Mouse (Mus musculus) G1E (cell line): Measurements from ENCODE around the gene Astn2. TPM values are rescaled to one million over a fixed set of nuclear protein-coding genes. Genes with fewer than 3 reads are reported as not detected.

Experiments
- ATAC-seq: 2 replicates; pipeline ENCODE4 v1.8.0; 2016; ENCODE audit warnings: mild to moderate bottlenecking; ENCODE audit not compliant: insufficient number of reproducible peaks, poor library complexity, low FRiP score, severe bottlenecking; ENCODE audit errors: extremely low read depth
- DNase-seq: peaks from one replicate; pipeline ENCODE4 v3.0.0; 2012; ENCODE audit warnings: low spot score
- H3K27me3 ChIP-seq: 2 replicates; pipeline ENCODE4 v1.6.1; 2012; ENCODE audit warnings: mild to moderate bottlenecking, low read length, inconsistent platforms; ENCODE audit not compliant: insufficient read depth
- H3K36me3 ChIP-seq: replicated peaks from 2 replicates; pipeline ENCODE3; 2012; ENCODE audit warnings: mild to moderate bottlenecking, inconsistent platforms
- H3K4me1 ChIP-seq: 2 replicates; pipeline ENCODE4 v1.6.1; 2012; ENCODE audit warnings: low read depth, low read length, inconsistent platforms, mixed read lengths; ENCODE audit not compliant: insufficient read depth
- H3K4me3 ChIP-seq: 2 replicates; pipeline ENCODE4 v1.5.1; 2012; ENCODE audit warnings: low read depth, mild to moderate bottlenecking, inconsistent platforms, low read length, moderate library complexity, mixed read lengths
- H3K9me3 ChIP-seq: replicated peaks from 2 replicates; pipeline ENCODE4 v1.6.1; 2012; ENCODE audit warnings: inconsistent platforms
- CTCF ChIP-seq: IDR thresholded peaks from 2 replicates; pipeline ENCODE4 v1.5.1; 2012; ENCODE audit warnings: low read depth, low read length, inconsistent platforms, mixed read lengths
- GATA1 ChIP-seq: IDR thresholded peaks from 2 replicates; pipeline ENCODE4 v1.6.1; 2012; ENCODE audit warnings: borderline replicate concordance, low read length, inconsistent platforms, mixed read lengths
- GATA2 ChIP-seq: IDR thresholded peaks from 2 replicates; pipeline ENCODE4 v1.6.1; 2012; ENCODE audit warnings: low read depth, low read length, inconsistent platforms, borderline replicate concordance
- POLR2AphosphoS5 ChIP-seq: IDR thresholded peaks from 2 replicates; pipeline ENCODE4 v1.6.1; 2012; ENCODE audit warnings: low read depth, low read length, inconsistent platforms; ENCODE audit not compliant: insufficient replicate concordance
- TAL1 ChIP-seq: conservative IDR thresholded peaks from 2 replicates; pipeline ENCODE4 v1.6.1; 2012; ENCODE audit warnings: low read depth, low read length, inconsistent platforms, mixed read lengths
- polyA plus RNA-seq: library from polyadenylated mRNA; stranded (reverse); fragments of >175 nt; gene quantifications from 2 replicates; pipeline ENCODE4 v1.2.3, GENCODE M21; 2012
- total RNA-seq, 2 experiments: library from RNA; stranded (forward) in 1 of 2; stranded (reverse) in 1 of 2; fragments of 200-1000 nt in 1 of 2; fragments of >200 nt in 1 of 2; fragmentation: Nextera tagmentation in 1 of 2; gene quantifications; 2 replicates each; pipeline ENCODE4 v1.2.3; 2014 to 2017

Gene Astn2
- total and polyA plus RNA-seq, 3 experiments: not detected

DNA sequence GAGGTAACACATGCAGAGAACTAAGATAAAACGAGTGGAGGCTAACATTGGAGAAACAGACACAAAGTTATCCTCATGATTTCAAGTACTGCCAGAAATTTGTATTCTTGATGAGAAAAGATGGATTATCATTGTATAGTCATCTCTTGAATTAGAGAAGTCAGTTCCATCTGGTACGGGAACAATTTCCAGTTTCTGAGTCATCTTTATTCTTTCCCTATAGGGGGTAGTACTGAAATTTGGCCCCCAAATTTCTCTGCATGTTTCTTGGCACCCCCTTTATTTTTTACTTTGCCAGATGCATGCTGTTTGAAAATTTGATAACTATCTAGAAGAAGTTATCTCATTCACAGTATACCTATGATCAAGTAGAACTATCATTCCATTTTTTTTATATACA is 420.8 kb downstream of the Astn2 start:
- no peaks in the 10 kb centered on the region for H3K36me3 ChIP-seq
- no peak for ATAC-seq
- TF ChIP-seq CTCF (no peak), TAL1 (no peak), GATA1 (no peak), GATA2 (no peak), POLR2AphosphoS5 (no peak)
- no peak overlapping the region for H3K4me3 ChIP-seq
- H3K9me3 ChIP-seq: no peaks in the 10 kb centered on the region
- no peak for DNase-seq
- H3K4me1 ChIP-seq: no peaks in the 10 kb centered on the region
- no peaks in the 10 kb centered on the region for H3K27me3 ChIP-seq

- no peaks in the 10 kb centered on the region for H3K9me3 ChIP-seq
- ATAC-seq: no peak
- no peak for DNase-seq
- H3K4me1 ChIP-seq: no peaks in the 10 kb centered on the region
- H3K4me3 ChIP-seq: no peak overlapping the region
- TF ChIP-seq CTCF (no peak), GATA2 (no peak), GATA1 (no peak), TAL1 (no peak), POLR2AphosphoS5 (no peak)
- no peaks in the 10 kb centered on the region for H3K27me3 ChIP-seq
- no peaks in the 10 kb centered on the region for H3K36me3 ChIP-seq
Observed at GRCm38 (mm10) chr4:65982882-65983281, 421.5 kb downstream of the Astn2 start.

GRCm38 (mm10) chr4:65976251-65976650 is 428.2 kb downstream of the Astn2 start:
- no peaks in the 10 kb centered on the region for H3K9me3 ChIP-seq
- no peaks in the 10 kb centered on the region for H3K4me1 ChIP-seq
- TF ChIP-seq TAL1 (no peak), POLR2AphosphoS5 (no peak)
- no peak for DNase-seq
- no peak for ATAC-seq
- no peaks in the 10 kb centered on the region for H3K27me3 ChIP-seq
- no peaks in the 10 kb centered on the region for H3K36me3 ChIP-seq
- no peak overlapping the region for H3K4me3 ChIP-seq

- H3K9me3 ChIP-seq: no peaks in the 10 kb centered on the region; the same call in 1 of the 2 replicates
- DNase-seq (no peak), ATAC-seq (no peak)
- no peaks in the 10 kb centered on the region for H3K27me3 ChIP-seq
- H3K4me1 ChIP-seq: no peaks in the 10 kb centered on the region
- H3K36me3 ChIP-seq: no peaks in the 10 kb centered on the region
- TF ChIP-seq GATA2 (no peak), GATA1 (no peak), CTCF (no peak), POLR2AphosphoS5 (no peak), TAL1 (no peak)
- no peak overlapping the region for H3K4me3 ChIP-seq
Observed at GRCm38 (mm10) chr4:65972395-65972794, 432.0 kb downstream of the Astn2 start.

DNA sequence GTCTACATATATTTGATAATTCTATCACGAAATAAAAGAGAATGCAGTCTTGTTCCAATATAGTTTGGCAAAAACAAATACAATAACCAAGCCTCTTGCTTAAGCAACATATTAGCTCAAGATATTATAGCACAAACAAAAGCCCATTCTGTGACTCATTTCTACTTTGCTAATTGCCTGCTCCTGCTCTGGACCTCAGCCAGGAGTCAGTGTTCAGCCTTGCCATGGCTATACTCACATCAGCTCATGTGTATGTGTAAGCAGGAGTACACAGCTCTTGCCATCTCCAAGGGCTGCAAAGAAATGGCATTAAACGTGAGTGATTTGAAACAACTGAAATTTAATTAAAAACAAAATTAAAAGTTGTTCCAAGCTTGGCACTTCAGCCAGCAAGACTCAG is 435.1 kb downstream of the Astn2 start:
- Histone ChIP-seq H3K4me3 (no peak overlapping the region), H3K27me3 (no peaks in the 10 kb centered on the region), H3K4me1 (no peaks in the 10 kb centered on the region), H3K9me3 (no peaks in the 10 kb centered on the region; the same call in 1 of the 2 replicates), H3K36me3 (no peaks in the 10 kb centered on the region)
- no peak for TF ChIP-seq GATA1
- no peak for TF ChIP-seq POLR2AphosphoS5
- no peak for TF ChIP-seq CTCF
- TF ChIP-seq GATA2: no peak
- TF ChIP-seq TAL1: no peak
- no peak for ATAC-seq
- DNase-seq: no peak

GRCm38 (mm10) chr4:65964604-65965003 is 439.8 kb downstream of the Astn2 start:
- Histone ChIP-seq H3K36me3 (no peaks in the 10 kb centered on the region), H3K27me3 (no peaks in the 10 kb centered on the region), H3K4me3 (no peak overlapping the region), H3K9me3 (peaks cover 3% of the 10 kb centered on the region; the same call in 1 of the 2 replicates), H3K4me1 (no peaks in the 10 kb centered on the region)
- DNase-seq: no peak
- ATAC-seq: no peak
- TF ChIP-seq CTCF (no peak), TAL1 (no peak), GATA1 (no peak), GATA2 (no peak), POLR2AphosphoS5 (no peak)
